Mouse (Mus musculus): ENCODE results near the gene Myo15. TPM values are rescaled to one million over a fixed set of nuclear protein-coding genes. Genes with fewer than 3 reads are reported as not detected.
A peak's percentile ranks its signal among the peaks of the same experiment; 100 is the strongest.
"Not testable (repeated sequence)": the region's sequence is repeated elsewhere in the genome, so short reads cannot be mapped to it uniquely, and the experiment has no call there.

The Myo15 gene
- polyA plus RNA-seq, 1 experiment from 2014 or later, result 0.04 TPM

GRCm38 (mm10) chr11:60536180-60536858, 67.2 kb downstream of the Myo15 start, which contains the start of gene Alkbh5:
Gene Alkbh5 (plus strand): TSS chr11:60536381.
- 24% methylated on average over 9 of the region's 9 CpGs for WGBS
- Histone ChIP-seq H3K9me3 (replicated peaks) (no peaks in the 10 kb centered on the region), H3K4me2 (peak within 1 kb of the TSS; percentile 95), H3K9ac (peak within 1 kb of the TSS; percentile 96), H3K4me3 (peak within 1 kb of the TSS; percentile 82), H3K27me3 (replicated peaks) (no peaks in the 10 kb centered on the region; the same call in 1 of the 2 replicates), H3K4me1 (replicated peaks) (peaks cover 18% of the 10 kb centered on the region), H3K27ac (ENCODE audit: poor library complexity, severe bottlenecking) (peak within 1 kb of the TSS; percentile 99), H3K36me3 (peaks cover 7% of the 10 kb centered on the region; the same call in 1 of the 2 replicates)
- no peak for ATAC-seq (ENCODE audit: insufficient number of reproducible peaks, low FRiP score)

DNA sequence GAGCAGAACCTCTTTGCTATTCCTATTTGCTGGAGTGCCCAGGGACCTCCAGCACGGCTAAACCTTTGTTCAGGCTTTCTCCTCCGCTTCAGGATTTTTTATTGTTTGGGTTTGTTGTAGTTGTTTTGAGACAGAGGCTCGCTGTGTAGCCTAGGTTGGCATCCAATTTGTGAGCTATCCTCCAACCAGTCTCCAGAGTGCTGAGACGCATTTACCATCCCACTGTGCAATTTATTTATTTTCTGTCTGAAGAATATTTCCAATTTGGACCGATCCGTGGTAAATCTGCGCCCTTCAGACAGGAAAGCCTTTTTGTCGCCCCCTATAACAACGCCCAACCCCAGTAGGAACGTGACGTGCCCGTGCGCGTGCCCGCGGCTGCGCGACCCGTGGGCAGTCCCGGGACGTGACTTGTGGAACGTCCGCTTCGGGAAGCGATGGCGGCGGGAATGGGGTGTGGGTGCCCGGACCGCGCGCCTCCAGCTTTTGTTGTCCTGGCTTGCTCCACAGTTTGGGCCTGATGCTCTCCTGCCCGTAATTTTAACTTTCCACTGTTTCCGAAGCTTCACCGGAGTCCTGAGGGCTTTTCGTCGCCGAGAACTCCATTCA, 67.8 kb downstream of the Myo15 start:
- H3K4me2 ChIP-seq, result peak overlapping the region; percentile 95
- H3K4me3 ChIP-seq, result peak overlapping the region; percentile 82
- under 1% methylated on average over 37 of the region's 37 CpGs for WGBS
- H3K27me3 ChIP-seq (replicated peaks), result no peaks in the 10 kb centered on the region
- peaks cover 21% of the 10 kb centered on the region for H3K4me1 ChIP-seq (replicated peaks)
- peak overlapping the region; percentile 99 for H3K27ac ChIP-seq (ENCODE audit: poor library complexity, severe bottlenecking)
- no peaks in the 10 kb centered on the region for H3K9me3 ChIP-seq (replicated peaks)
- ATAC-seq (ENCODE audit: insufficient number of reproducible peaks, low FRiP score), result peak; percentile 84
- peaks cover 11% of the 10 kb centered on the region for H3K36me3 ChIP-seq
- peak overlapping the region; percentile 96 for H3K9ac ChIP-seq

DNA sequence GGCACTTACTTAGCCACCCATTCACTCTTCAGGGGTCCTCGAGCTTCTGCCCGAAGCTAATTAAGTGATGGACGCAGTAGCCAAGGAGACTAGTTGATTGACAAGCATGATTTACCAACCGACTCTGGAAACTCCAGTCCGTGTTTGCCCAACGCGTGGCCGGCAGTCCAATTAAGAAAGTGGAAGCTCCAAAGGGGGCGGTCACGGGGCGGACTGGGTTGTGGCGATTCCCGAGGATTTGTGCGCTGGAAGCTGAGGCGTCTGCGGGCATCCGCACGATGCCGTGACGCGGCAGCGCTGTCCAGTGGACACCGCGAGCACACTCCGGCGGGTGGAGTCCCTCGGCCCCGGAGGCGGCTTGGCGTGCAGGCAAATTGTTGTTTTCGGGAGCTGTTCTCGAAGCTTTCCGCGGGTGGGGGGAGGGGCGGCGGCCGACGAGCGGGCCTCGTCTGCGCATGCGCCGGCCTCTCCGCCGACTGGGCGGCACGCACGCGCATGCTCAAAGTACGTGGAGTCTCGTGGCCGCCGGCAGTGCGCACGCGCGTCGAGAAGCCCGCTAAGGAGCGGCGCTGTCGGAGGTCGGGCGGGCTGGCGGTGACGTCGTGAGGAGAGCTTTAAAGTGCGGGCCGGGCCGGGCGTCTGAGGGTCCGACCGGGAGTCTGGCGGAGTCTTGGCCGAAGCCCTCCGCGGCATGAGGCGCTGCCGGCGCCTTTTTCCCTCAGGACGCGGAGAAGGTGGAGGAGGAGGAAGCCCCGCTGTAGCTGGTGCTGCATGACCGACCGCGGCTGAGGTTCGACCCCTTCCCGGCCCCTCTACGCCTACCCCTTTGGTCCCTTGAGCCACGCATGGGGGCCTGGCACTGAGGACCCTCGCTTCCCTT, 68.6 kb downstream of the Myo15 start:
- Histone ChIP-seq H3K36me3 (peaks cover 18% of the 10 kb centered on the region), H3K9ac (peak overlapping the region; percentile 96), H3K27ac (ENCODE audit: poor library complexity, severe bottlenecking) (peak overlapping the region; percentile 99), H3K4me1 (replicated peaks) (peaks cover 27% of the 10 kb centered on the region), H3K9me3 (replicated peaks) (no peaks in the 10 kb centered on the region), H3K27me3 (replicated peaks) (no peaks in the 10 kb centered on the region), H3K4me3 (peak overlapping the region; percentile 82), H3K4me2 (peak overlapping the region; percentile 95)
- ATAC-seq (ENCODE audit: insufficient number of reproducible peaks, low FRiP score), result peak; percentile 92
- WGBS, result under 1% methylated on average over 88 of the region's 91 CpGs

GRCm38 (mm10) chr11:60538371-60539281, 69.5 kb downstream of the Myo15 start:
- ATAC-seq (ENCODE audit: insufficient number of reproducible peaks, low FRiP score), result peak; percentile 26
- under 1% methylated on average over 93 of the region's 93 CpGs for WGBS

DNA sequence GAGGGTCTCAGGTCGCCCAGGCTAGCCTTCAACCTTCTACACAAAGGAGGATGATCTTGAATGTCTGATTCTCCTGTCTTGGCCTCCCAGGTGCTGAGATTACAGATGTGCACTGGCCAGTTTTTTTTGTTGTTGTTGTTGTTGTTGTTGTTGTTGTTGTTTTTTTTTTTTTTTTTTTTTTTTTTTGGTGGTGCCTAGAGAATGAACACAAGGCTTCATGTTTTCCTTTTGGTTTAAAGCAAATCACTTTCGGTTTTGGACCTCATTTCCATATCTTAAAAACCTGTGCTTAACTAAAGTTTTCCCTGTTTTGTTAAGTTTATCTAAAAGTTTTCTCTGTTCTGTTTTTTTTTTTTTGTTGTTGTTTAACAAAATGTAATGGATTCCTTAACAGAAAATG, 70.4 kb downstream of the Myo15 start:
- Histone ChIP-seq H3K36me3 (peaks cover 22% of the 10 kb centered on the region), H3K4me1 (replicated peaks) (peaks cover 35% of the 10 kb centered on the region), H3K9ac (peak overlapping the region; percentile 96), H3K4me3 (peak overlapping the region; percentile 82), H3K27ac (ENCODE audit: poor library complexity, severe bottlenecking) (no peak overlapping the region), H3K27me3 (replicated peaks) (no peaks in the 10 kb centered on the region), H3K4me2 (peak overlapping the region; percentile 95), H3K9me3 (replicated peaks) (no peaks in the 10 kb centered on the region)
- no peak for ATAC-seq (ENCODE audit: insufficient number of reproducible peaks, low FRiP score)
- WGBS, result 6% methylated on average over 2 of the region's 2 CpGs

More at GRCm38 (mm10) chr11:60538371-60539281, 69.5 kb downstream of the Myo15 start:
- Histone ChIP-seq H3K4me1 (replicated peaks) (peaks cover 34% of the 10 kb centered on the region), H3K9me3 (replicated peaks) (no peaks in the 10 kb centered on the region), H3K9ac (peak overlapping the region; percentile 96), H3K4me3 (peak overlapping the region; percentile 82), H3K27ac (ENCODE audit: poor library complexity, severe bottlenecking) (peak overlapping the region; percentile 99), H3K4me2 (peak overlapping the region; percentile 95), H3K36me3 (peaks cover 22% of the 10 kb centered on the region), H3K27me3 (replicated peaks) (no peaks in the 10 kb centered on the region)

DNA sequence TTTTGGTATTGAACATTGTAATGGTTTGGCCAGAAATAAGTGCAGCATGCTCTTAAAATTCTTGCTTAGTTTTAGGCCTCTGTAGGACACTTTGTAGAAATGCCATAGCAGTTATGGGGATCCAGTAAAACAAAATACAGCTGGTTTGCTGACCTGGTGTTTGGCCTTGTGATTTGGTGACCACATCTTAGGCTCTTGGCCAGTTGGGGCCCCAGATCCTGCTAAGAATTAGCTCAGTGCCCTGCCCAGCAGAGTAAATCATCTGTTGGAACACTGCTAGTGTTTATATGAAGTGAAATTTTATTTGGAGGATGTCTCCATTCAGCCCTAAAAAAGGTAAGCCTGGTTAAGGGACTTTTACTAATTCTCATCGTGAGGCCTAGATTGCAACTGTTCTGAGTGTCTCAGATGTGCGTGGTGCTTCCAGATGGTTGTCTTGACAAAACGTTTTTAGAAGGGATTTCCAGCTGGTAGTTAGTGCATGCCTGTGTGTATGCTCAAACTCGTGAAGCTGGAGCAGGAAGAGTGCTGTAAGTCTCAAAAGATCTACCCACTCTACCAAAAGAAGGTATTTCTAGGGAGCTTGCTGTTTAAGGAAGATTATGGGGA, 71.0 kb downstream of the Myo15 start:
- H3K4me3 ChIP-seq, result peak overlapping the region; percentile 51
- no peaks in the 10 kb centered on the region for H3K9me3 ChIP-seq (replicated peaks)
- H3K36me3 ChIP-seq, result peaks cover 22% of the 10 kb centered on the region
- no peaks in the 10 kb centered on the region for H3K27me3 ChIP-seq (replicated peaks)
- WGBS, result 8% methylated on average over 4 of the region's 4 CpGs
- peak overlapping the region; percentile 97 for H3K4me2 ChIP-seq
- H3K9ac ChIP-seq, result peak overlapping the region; percentile 77
- no peak for ATAC-seq (ENCODE audit: insufficient number of reproducible peaks, low FRiP score)
- no peak overlapping the region for H3K27ac ChIP-seq (ENCODE audit: poor library complexity, severe bottlenecking)
- peaks cover 38% of the 10 kb centered on the region for H3K4me1 ChIP-seq (replicated peaks)

DNA sequence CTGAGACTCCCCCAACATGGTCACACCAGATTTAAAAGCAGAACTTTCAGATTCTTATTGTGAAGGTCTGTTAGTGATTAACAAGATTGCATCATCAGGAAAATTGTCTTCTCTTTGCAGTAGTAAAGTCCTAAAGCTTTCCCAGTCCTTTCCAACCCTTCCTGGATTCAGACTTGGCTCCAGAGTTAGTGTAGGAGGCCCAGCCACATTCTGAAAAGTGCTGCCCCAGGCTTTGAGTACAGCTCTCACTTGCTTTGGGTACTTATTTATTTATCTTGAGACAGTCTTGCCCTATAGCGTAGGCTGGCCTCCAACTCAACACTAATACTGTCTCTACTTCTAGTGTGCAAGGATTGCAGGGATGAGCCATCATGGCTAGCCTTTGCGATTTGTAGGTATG, 71.6 kb downstream of the Myo15 start:
- H3K4me1 ChIP-seq (replicated peaks), result peaks cover 41% of the 10 kb centered on the region
- WGBS, result 63% methylated on average over 2 of the region's 2 CpGs
- no peak for ATAC-seq (ENCODE audit: insufficient number of reproducible peaks, low FRiP score)
- peak overlapping the region; percentile 77 for H3K9ac ChIP-seq
- 0 out of 2 replicates have a peak overlapping the region, but pooled peaks have one; percentile 30 for H3K27ac ChIP-seq (ENCODE audit: poor library complexity, severe bottlenecking)
- peaks cover 22% of the 10 kb centered on the region for H3K36me3 ChIP-seq
- peak overlapping the region; percentile 97 for H3K4me2 ChIP-seq
- no peaks in the 10 kb centered on the region for H3K9me3 ChIP-seq (replicated peaks)
- H3K4me3 ChIP-seq, result peak overlapping the region; percentile 51
- H3K27me3 ChIP-seq (replicated peaks), result no peaks in the 10 kb centered on the region

DNA sequence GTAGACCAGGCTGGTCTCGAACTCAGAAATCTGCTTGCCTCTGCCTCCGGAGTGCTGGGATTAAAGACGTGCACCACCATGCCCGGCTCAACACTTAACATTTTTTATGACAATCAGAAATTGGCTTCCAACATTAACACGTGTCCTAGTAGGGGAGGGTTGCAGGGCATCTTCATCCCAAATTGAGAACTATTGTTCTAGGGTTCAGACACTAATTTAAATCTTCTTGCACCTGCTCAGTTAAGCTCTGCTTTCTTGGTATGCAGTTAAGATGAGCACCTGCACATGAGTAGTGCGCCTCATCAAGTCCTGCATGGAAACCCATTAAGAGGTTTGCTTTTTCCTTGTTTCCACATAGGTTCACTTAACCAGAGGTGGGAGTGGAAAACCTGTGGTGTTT, 72.7 kb downstream of the Myo15 start:
- ATAC-seq (ENCODE audit: insufficient number of reproducible peaks, low FRiP score), result no peak
- no peak overlapping the region for H3K4me3 ChIP-seq
- no peaks in the 10 kb centered on the region for H3K9me3 ChIP-seq (replicated peaks)
- H3K27ac ChIP-seq (ENCODE audit: poor library complexity, severe bottlenecking), result no peak overlapping the region
- no peaks in the 10 kb centered on the region for H3K27me3 ChIP-seq (replicated peaks)
- WGBS, result 83% methylated on average over 6 of the region's 6 CpGs
- peaks cover 22% of the 10 kb centered on the region for H3K36me3 ChIP-seq
- no peak overlapping the region for H3K9ac ChIP-seq
- peak overlapping the region; percentile 5; the same call in 1 of the 2 replicates for H3K4me2 ChIP-seq
- peaks cover 43% of the 10 kb centered on the region for H3K4me1 ChIP-seq (replicated peaks)

DNA sequence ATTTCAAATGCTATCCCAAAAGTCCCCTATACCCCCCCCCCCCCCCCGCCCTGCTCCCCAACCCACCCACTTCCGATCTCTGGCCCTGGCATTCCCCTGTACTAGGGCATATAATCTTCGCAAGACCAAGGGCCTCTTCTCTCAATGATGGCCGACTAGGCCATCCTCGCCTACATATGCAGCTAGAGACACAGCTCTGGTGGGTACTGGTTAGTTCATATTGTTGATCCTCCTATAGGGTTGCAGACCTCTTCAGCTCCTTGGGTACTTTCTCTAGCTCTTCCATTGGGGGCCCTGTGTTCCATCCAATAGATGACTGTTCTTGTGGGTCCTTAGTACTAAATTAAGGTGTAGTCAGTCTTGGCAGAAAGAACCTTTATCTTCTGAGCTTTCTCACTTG, 74.1 kb downstream of the Myo15 start:
- H3K9ac ChIP-seq; H3K27me3 ChIP-seq (replicated peaks); H3K27ac ChIP-seq (ENCODE audit: poor library complexity, severe bottlenecking); ATAC-seq (ENCODE audit: insufficient number of reproducible peaks, low FRiP score); H3K4me2 ChIP-seq; H3K4me3 ChIP-seq; H3K9me3 ChIP-seq (replicated peaks): not testable (repeated sequence)
- H3K4me1 ChIP-seq (replicated peaks), result peaks cover 55% of the 10 kb centered on the region
- peaks cover 35% of the 10 kb centered on the region for H3K36me3 ChIP-seq
- 83% methylated on average over 5 of the region's 5 CpGs for WGBS

DNA sequence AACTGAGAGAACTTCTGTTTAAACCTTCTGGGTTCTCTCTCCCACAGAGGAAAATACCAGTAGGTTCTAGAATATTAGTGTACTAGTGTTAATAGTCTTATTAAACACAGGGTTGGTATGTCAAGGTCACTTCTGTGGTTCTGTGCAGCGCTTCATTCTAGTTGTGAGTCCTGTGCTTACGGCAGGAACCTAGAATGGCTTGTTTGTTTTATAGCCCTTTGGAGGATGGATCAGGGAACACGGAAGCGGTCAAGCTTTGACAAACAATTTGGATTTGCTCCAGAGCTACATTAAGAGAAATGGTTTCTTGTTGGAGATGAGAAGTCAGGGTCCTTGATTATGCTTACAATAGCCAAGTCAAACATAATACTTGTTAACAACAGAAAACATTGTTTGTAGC, 76.3 kb downstream of the Myo15 start:
- H3K27me3 ChIP-seq (replicated peaks), result no peaks in the 10 kb centered on the region
- no peaks in the 10 kb centered on the region for H3K9me3 ChIP-seq (replicated peaks)
- H3K4me3 ChIP-seq, result no peak overlapping the region
- peaks cover 64% of the 10 kb centered on the region for H3K4me1 ChIP-seq (replicated peaks)
- no peak overlapping the region for H3K27ac ChIP-seq (ENCODE audit: poor library complexity, severe bottlenecking)
- WGBS, result 78% methylated on average over 4 of the region's 4 CpGs
- no peak for ATAC-seq (ENCODE audit: insufficient number of reproducible peaks, low FRiP score)
- no peak overlapping the region for H3K4me2 ChIP-seq
- no peak overlapping the region for H3K9ac ChIP-seq
- H3K36me3 ChIP-seq, result peaks cover 51% of the 10 kb centered on the region

Measured in heart, embryonic 12.5 days (tissue).